Comparison of ENCODE assay signal across 8 mouse cellular contexts in the genomic region with DNA sequence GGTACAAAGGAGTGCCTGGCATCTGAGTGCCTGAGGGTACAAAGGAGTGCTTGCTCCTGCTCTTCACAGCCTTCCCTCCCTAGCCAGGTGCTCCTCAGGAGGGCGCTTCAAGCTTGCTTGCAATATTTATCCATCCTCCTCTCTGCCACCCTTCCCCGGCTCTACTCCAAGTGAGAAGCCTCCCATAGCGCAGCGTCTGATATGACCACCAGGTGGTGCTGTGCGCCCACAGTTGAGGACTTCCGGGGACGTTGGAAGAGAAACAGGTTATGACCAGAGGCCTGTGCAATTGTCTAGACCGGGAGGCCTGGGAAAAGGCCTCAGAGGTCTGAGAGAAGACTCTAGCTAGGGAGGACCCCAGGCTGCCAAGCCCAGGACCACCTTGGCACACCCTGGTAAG. TPM values are rescaled to one million over a fixed set of nuclear protein-coding genes. Genes with fewer than 3 reads are reported as not detected.
DNase-seq lines count a peak whose midpoint lies in the region; ATAC-seq lines count a peak whose summit lies in the region.

No protein-coding gene starts in this region.

- H3K36me3 ChIP-seq in heart, embryonic 14.5 days (ENCODE audit: control insufficient read depth, insufficient read depth, low read length): no peaks in the 10 kb centered on the region
- H3K36me3 ChIP-seq in liver, embryonic 12.5 days: no peaks in the 10 kb centered on the region

- H3K9ac ChIP-seq in heart, embryonic 14.5 days (ENCODE audit: low read length): no peak overlapping the region
- no peak overlapping the region for H3K9ac ChIP-seq in liver, embryonic 12.5 days

- no peaks in the 10 kb centered on the region for H3K9me3 ChIP-seq in heart, embryonic 14.5 days (ENCODE audit: control insufficient read depth, low read length)
- no peaks in the 10 kb centered on the region for H3K9me3 ChIP-seq in liver, embryonic 12.5 days (replicated peaks)

- DNase-seq in CD4-positive, CD25-positive, alpha-beta regulatory T cell, adult 2 months (ENCODE audit: low read depth, low spot score): peak; percentile 92
- peak; percentile 83 for DNase-seq in brain, embryonic 18.5 days (ENCODE audit: low read depth, low spot score)
- peak; percentile 94 for DNase-seq in kidney, postnatal 10 days
- DNase-seq in naive thymus-derived CD4-positive, alpha-beta T cell, adult 2 months (ENCODE audit: low read depth): peak; percentile 91
- peak; percentile 76 to 91 for DNase-seq in spleen, postnatal 4 days (ENCODE audit: low spot score in 2 of 2)

- peak; percentile 72 for ATAC-seq in erythroid progenitor cell, adult 5-6 weeks (replicated peaks; ENCODE audit: low FRiP score, poor library complexity, severe bottlenecking)
- ATAC-seq in heart, embryonic 14.5 days (ENCODE audit: insufficient number of reproducible peaks, insufficient read depth, low FRiP score, low read depth): peak; percentile 29; the same call in 1 of the 2 replicates
- ATAC-seq in liver, embryonic 12.5 days: peak; percentile 46; the same call in 1 of the 2 replicates

- under 1% methylated on average over 8 of the region's 8 CpGs for WGBS in heart, embryonic 14.5 days
- 2% methylated on average over 8 of the region's 8 CpGs for WGBS in liver, embryonic 12.5 days (ENCODE audit: insufficient replicate concordance)

- no peak overlapping the region for H3K27ac ChIP-seq in heart, embryonic 14.5 days (replicated peaks in 1 of 2; ENCODE audit: control insufficient read depth in 1 of 2, insufficient read depth in 1 of 2, low read depth in 2 of 2, low read length in 2 of 2)
- H3K27ac ChIP-seq in liver, embryonic 12.5 days: no peak overlapping the region

- peaks cover 48% of the 10 kb centered on the region for H3K27me3 ChIP-seq in heart, embryonic 14.5 days (ENCODE audit: control insufficient read depth, insufficient read depth, low read length)
- H3K27me3 ChIP-seq in liver, embryonic 12.5 days (replicated peaks): peaks cover 74% of the 10 kb centered on the region

- H3K4me2 ChIP-seq in heart, embryonic 14.5 days (ENCODE audit: low read length): no peak overlapping the region
- H3K4me2 ChIP-seq in liver, embryonic 12.5 days: no peak overlapping the region

- no peak overlapping the region for H3K4me3 ChIP-seq in heart, embryonic 14.5 days (ENCODE audit: control insufficient read depth in 1 of 2, insufficient read depth in 1 of 2, low read depth in 1 of 2, low read length in 2 of 2)
- no peak overlapping the region for H3K4me3 ChIP-seq in liver, embryonic 12.5 days

- no peaks in the 10 kb centered on the region for H3K4me1 ChIP-seq in heart, embryonic 14.5 days (ENCODE audit: control insufficient read depth in 2 of 2, insufficient read depth in 2 of 2, low read length in 2 of 2)
- no peaks in the 10 kb centered on the region for H3K4me1 ChIP-seq in liver, embryonic 12.5 days

RNA-seq across cellular contexts. Expression of gene Camk2n1, which starts 6.7 kb away (rescaled TPM):
- 0.42 TPM in 1 of 2 replicates, not detected in the other for total RNA-seq in erythroid progenitor cell, adult 5-6 weeks (2015; ENCODE audit: low replicate concordance)
- total RNA-seq in erythroid progenitor cell, adult 5-6 weeks (2017; ENCODE audit: low replicate concordance): 0.30 TPM in 1 of 2 replicates, not detected in the other
- polyA plus RNA-seq in heart, embryonic 14.5 days (2014; fragmentation: Nextera tagmentation; extraction: Ambion mirVana): 1.1 and 1.4 TPM in 2 replicates
- 1.3 and 1.4 TPM in 2 replicates for polyA plus RNA-seq in liver, embryonic 12.5 days (2016; fragmentation: Nextera tagmentation; extraction: Ambion mirVana)

RNA-seq across cellular contexts. Expression of gene Mul1, which starts 12.9 kb away (rescaled TPM):
- 2.9 and 3.2 TPM in 2 replicates for total RNA-seq in erythroid progenitor cell, adult 5-6 weeks (2015; ENCODE audit: low replicate concordance)
- total RNA-seq in erythroid progenitor cell, adult 5-6 weeks (2017; ENCODE audit: low replicate concordance): 3.7 and 5.0 TPM in 2 replicates
- polyA plus RNA-seq in heart, embryonic 14.5 days (2014; fragmentation: Nextera tagmentation; extraction: Ambion mirVana): 17.1 and 19.2 TPM in 2 replicates
- polyA plus RNA-seq in liver, embryonic 12.5 days (2016; fragmentation: Nextera tagmentation; extraction: Ambion mirVana): 9.4 and 10.2 TPM in 2 replicates

RNA-seq across cellular contexts. Expression of gene Fam43b, which starts 51.1 kb away (rescaled TPM):
- total RNA-seq in erythroid progenitor cell, adult 5-6 weeks (2015; ENCODE audit: low replicate concordance): not detected in 2 replicates
- not detected in 2 replicates for total RNA-seq in erythroid progenitor cell, adult 5-6 weeks (2017; ENCODE audit: low replicate concordance)
- not detected in 2 replicates for polyA plus RNA-seq in heart, embryonic 14.5 days (2014; fragmentation: Nextera tagmentation; extraction: Ambion mirVana)
- polyA plus RNA-seq in liver, embryonic 12.5 days (2016; fragmentation: Nextera tagmentation; extraction: Ambion mirVana): not detected in 2 replicates
